Mouse (Mus musculus) megakaryocyte progenitor cell, adult 5-6 weeks (primary cell): Measurements from ENCODE around the gene Opcml. TPM values are rescaled to one million over a fixed set of nuclear protein-coding genes. Genes with fewer than 3 reads are reported as not detected.

Experiments
- ATAC-seq: replicated peaks from 2 replicates; pipeline ENCODE4 v1.8.0; 2016; ENCODE audit warnings: mild to moderate bottlenecking, moderate TSS enrichment, inconsistent platforms; ENCODE audit not compliant: poor library complexity
- total RNA-seq, 2 experiments: library from RNA; stranded (forward) in 1 of 2; stranded (reverse) in 1 of 2; fragments of 157-497, 149-512 nt in 1 of 2; fragments of 200-1000 nt in 1 of 2; gene quantifications; 2 replicates each; pipeline versions ENCODE4 v1.2.3 to v1.2.4; 2015 to 2017

Opcml gene
- total RNA-seq, 2 experiments from 2014 or later, result not detected

GRCm38 (mm10) chr9:28845961-28846570, 1055.5 kb downstream of the Opcml start:
- no peak for ATAC-seq

GRCm38 (mm10) chr9:28855826-28856225, 1065.3 kb downstream of the Opcml start:
- no peak for ATAC-seq

GRCm38 (mm10) chr9:28861983-28862382, 1071.4 kb downstream of the Opcml start:
- ATAC-seq, result no peak

- no peak for ATAC-seq
Measured at GRCm38 (mm10) chr9:28867256-28867655, 1076.7 kb downstream of the Opcml start.

- ATAC-seq, result no peak
Measured at GRCm38 (mm10) chr9:28870478-28870877, 1079.9 kb downstream of the Opcml start.

- ATAC-seq, result no peak
Measured at GRCm38 (mm10) chr9:28882566-28882965, 1092.0 kb downstream of the Opcml start.

GRCm38 (mm10) chr9:28891611-28892010, 1101.0 kb downstream of the Opcml start:
- no peak for ATAC-seq

- no peak for ATAC-seq
Measured at GRCm38 (mm10) chr9:28903291-28903690, 1112.7 kb downstream of the Opcml start.

- ATAC-seq, result no peak
Measured at GRCm38 (mm10) chr9:28909738-28910137, 1119.2 kb downstream of the Opcml start.

- no peak for ATAC-seq
Measured at GRCm38 (mm10) chr9:28911571-28912185, 1121.1 kb downstream of the Opcml start.

GRCm38 (mm10) chr9:28932069-28932468, 1141.5 kb downstream of the Opcml start:
- no peak for ATAC-seq

- no peak for ATAC-seq
Measured at GRCm38 (mm10) chr9:28937163-28937562, 1146.6 kb downstream of the Opcml start.

- no peak for ATAC-seq
Measured at GRCm38 (mm10) chr9:28937980-28938379, 1147.4 kb downstream of the Opcml start.

GRCm38 (mm10) chr9:28940901-28941300, 1150.3 kb downstream of the Opcml start:
- no peak for ATAC-seq

GRCm38 (mm10) chr9:28969455-28969854, 1178.9 kb downstream of the Opcml start:
- ATAC-seq, result no peak
